Mouse (Mus musculus) lung, postnatal 0 days (tissue): ENCODE measurements around the gene Nup214. TPM values are rescaled to one million over a fixed set of nuclear protein-coding genes. Genes with fewer than 3 reads are reported as not detected.

Source experiments
- ATAC-seq: fragments of 200-750 bp; cut with Nextera tagmentation; 2 replicates; pipeline ENCODE4 v1.8.0; 2017; ENCODE audit warnings: moderate library complexity
- DNase-seq: peaks from one replicate; pipeline ENCODE4 v3.0.0-alpha.2; 2016; ENCODE audit warnings: low spot score
- H3K27ac ChIP-seq: fragments of 300-500 bp; sonication (generic); 2 replicates; pipeline ENCODE4 v1.5.1; 2014; ENCODE audit warnings: antibody characterized with exemption, mild to moderate bottlenecking, low read length, mixed read lengths
- H3K27me3 ChIP-seq: fragments of 300-500 bp; sonication (generic); replicated peaks from 2 replicates; pipeline ENCODE4 v1.6.1; 2014; ENCODE audit warnings: low read length, mixed read lengths; ENCODE audit not compliant: insufficient read depth
- H3K36me3 ChIP-seq: fragments of 300-500 bp; sonication (generic); 2 replicates; pipeline ENCODE4 v1.6.1; 2014; ENCODE audit warnings: low read length, mixed read lengths; ENCODE audit not compliant: insufficient read depth
- H3K4me1 ChIP-seq: fragments of 300-500 bp; sonication (generic); 2 replicates; pipeline ENCODE4 v1.6.1; 2014; ENCODE audit warnings: antibody characterized with exemption, low read depth, low read length, mixed read lengths; ENCODE audit not compliant: insufficient read depth
- H3K4me2 ChIP-seq: fragments of 300-500 bp; sonication (generic); replicated peaks from 2 replicates; pipeline ENCODE4 v1.6.1; 2014; ENCODE audit warnings: low read depth, mild to moderate bottlenecking, low read length, moderate library complexity, mixed read lengths
- H3K4me3 ChIP-seq: fragments of 300-500 bp; sonication (generic); 2 replicates; pipeline ENCODE4 v1.5.1; 2014; ENCODE audit warnings: low read depth, low read length
- H3K9ac ChIP-seq: fragments of 300-500 bp; sonication (generic); replicated peaks from 2 replicates; pipeline ENCODE4 v1.6.1; 2014; ENCODE audit warnings: low read depth, mild to moderate bottlenecking
- H3K9me3 ChIP-seq: fragments of 300-500 bp; sonication (generic); 2 replicates; pipeline ENCODE4 v1.6.1; 2016; ENCODE audit warnings: low read length, mixed read lengths
- CTCF ChIP-seq: IDR thresholded peaks from 2 replicates; pipeline ENCODE4 v1.5.1; 2016; ENCODE audit warnings: antibody characterized with exemption, mild to moderate bottlenecking
- EP300 ChIP-seq: IDR thresholded peaks from 2 replicates; pipeline ENCODE4 v1.6.1; 2016; ENCODE audit warnings: antibody characterized with exemption, mild to moderate bottlenecking, control low read depth
- WGBS: fragments of 180-500 bp; shearing (Covaris S2); extraction: QIAGEN DNeasy Blood & Tissue Kit; methylation state at CpG from one replicate; pipeline ENCODE4 v1.1.7; 2014; 5-methylcytosine and 5-hydroxymethylcytosine counted together
- polyA plus RNA-seq: library from polyadenylated mRNA; unstranded; fragments of >200 nt; fragmentation: Nextera tagmentation; extraction: Ambion mirVana; gene quantifications from 2 replicates; pipeline ENCODE4 v1.2.1, GENCODE M21; 2015

The Nup214 gene
- 57.1 and 65.6 TPM in 2 replicates for polyA plus RNA-seq

DNA sequence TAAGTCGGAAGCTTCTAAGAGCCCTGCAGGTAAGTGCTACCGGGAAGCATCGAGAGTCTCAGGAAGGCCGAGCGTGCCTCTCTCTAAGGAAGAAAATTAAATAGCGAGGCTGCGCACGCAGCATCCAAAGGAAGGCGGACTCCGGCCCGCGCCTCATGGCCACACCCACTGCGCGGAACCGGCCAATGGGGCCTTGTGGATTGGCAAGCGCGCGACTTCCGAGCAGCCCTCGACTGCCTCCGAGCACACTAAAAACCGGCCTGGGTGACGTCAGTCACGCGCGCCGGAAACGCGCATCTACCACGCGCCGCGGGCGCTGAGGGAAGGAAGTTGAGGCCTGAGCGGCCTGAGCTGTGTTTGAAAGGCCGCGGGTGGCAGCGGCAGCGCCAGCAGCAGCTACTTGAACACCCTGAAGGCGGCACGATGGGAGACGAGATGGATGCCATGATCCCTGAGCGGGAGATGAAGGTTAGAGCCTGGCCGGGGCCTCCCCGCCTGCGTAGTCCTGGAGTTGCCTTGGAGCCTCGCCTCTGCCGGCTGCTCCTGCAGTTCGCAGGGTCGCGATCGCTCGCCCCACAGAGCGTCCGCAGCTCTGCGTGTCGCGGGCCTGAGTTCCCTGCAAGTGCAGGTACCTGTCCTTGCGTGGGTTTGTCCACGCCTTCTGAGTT lies at the start of gene Nup214:
TSS of gene Nup214 (plus strand) at position 296 of the 668 bp plus-strand sequence.
- peak; percentile 100 for ATAC-seq
- Histone ChIP-seq H3K4me3 (peak within 1 kb of the TSS; percentile 89), H3K27me3 (no peaks in the 10 kb centered on the region), H3K9me3 (no peaks in the 10 kb centered on the region), H3K36me3 (peaks cover 8% of the 10 kb centered on the region; the same call in 1 of the 2 replicates), H3K4me2 (peak within 1 kb of the TSS; percentile 94), H3K27ac (peak within 1 kb of the TSS; percentile 81), H3K4me1 (peaks cover 7% of the 10 kb centered on the region), H3K9ac (peak within 1 kb of the TSS; percentile 99)
- WGBS = under 1% methylated on average over 58 of the region's 60 CpGs
- TF ChIP-seq CTCF (no peak), EP300 (no peak)
- peak; percentile 99 for DNase-seq

DNA sequence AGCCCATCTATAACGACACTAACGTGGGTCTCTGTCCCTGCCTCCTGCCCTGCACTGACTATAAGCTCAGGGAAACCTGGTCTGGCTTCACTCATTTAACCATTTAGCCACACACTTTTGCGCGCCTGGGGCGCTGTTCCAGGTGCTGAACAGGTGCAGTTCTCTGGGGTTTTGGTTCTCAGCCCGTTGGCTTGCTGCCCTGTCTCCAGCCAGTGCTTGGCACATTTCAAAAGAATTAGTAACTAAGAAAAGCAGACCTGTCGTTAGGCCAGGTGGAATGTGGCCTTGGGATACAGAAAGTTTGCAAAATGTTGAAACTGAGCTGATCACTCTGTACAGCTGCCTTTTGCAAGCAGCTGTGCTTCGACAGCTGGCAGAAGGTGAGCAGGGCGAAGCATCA lies 49.4 kb upstream of the Nup214 start:
- H3K36me3 ChIP-seq = no peaks in the 10 kb centered on the region
- TF ChIP-seq CTCF = no peak
- TF ChIP-seq EP300 = no peak
- ATAC-seq (no peak; the same call in 1 of the 2 replicates), DNase-seq (peak; percentile 52)
- no peak overlapping the region for H3K27ac ChIP-seq
- H3K4me2 ChIP-seq = no peak overlapping the region
- no peak overlapping the region for H3K4me3 ChIP-seq
- H3K27me3 ChIP-seq = no peaks in the 10 kb centered on the region
- no peaks in the 10 kb centered on the region for H3K4me1 ChIP-seq
- WGBS = 31% methylated on average over 9 of the region's 9 CpGs
- no peaks in the 10 kb centered on the region for H3K9me3 ChIP-seq
- no peak overlapping the region for H3K9ac ChIP-seq

DNA sequence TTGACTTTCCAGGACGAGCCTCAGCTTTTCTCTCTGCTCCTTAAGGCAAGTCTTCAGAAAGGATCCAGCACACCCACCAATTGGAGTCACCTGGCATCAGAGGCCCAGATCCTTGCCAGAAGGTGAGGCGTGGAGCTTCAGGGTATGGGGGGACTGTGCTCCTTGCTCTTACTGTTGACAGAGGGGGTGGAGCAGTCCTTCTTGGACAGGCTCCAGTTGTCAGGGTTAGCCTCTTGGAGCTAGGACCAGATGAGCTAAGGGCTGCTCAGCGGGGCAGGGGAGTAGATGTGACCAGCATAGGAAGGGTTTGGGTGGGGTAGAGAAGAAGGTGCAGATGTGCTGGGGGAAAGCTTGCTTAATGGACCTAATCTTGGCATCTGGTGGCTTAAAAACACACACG lies 48.3 kb upstream of the Nup214 start:
- no peaks in the 10 kb centered on the region for H3K27me3 ChIP-seq
- H3K36me3 ChIP-seq = no peaks in the 10 kb centered on the region
- no peaks in the 10 kb centered on the region for H3K4me1 ChIP-seq
- no peak overlapping the region for H3K27ac ChIP-seq
- no peak overlapping the region for H3K4me2 ChIP-seq
- H3K9me3 ChIP-seq = no peaks in the 10 kb centered on the region
- DNase-seq = no peak
- no peak for ATAC-seq
- TF ChIP-seq EP300 (no peak), CTCF (no peak)
- no peak overlapping the region for H3K4me3 ChIP-seq
- H3K9ac ChIP-seq = no peak overlapping the region
- 36% methylated on average over 4 of the region's 4 CpGs for WGBS

DNA sequence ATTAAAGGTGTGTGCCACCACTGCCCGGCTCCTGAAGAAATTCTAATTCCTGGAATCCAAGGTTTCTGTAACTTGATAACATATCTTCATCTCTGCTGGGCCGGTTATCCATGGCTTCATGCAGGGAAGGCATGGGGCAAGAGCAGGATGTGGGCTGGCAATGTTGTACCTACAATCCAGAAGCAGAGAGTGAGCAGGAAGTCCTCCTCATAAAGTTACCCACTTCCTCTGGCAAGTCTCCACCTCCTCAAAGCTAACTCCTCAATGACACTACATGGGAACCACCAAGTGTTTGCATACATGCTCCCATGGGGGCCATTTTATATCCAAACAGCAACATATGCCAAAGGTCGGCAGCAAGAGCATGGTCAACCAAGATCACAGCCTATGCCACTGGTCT lies 44.6 kb upstream of the Nup214 start:
- no peaks in the 10 kb centered on the region for H3K27me3 ChIP-seq
- no peaks in the 10 kb centered on the region for H3K36me3 ChIP-seq
- H3K27ac ChIP-seq = no peak overlapping the region
- H3K9me3 ChIP-seq = no peaks in the 10 kb centered on the region
- 79% methylated on average over 3 of the region's 3 CpGs for WGBS
- no peak overlapping the region for H3K9ac ChIP-seq
- no peak overlapping the region for H3K4me2 ChIP-seq
- TF ChIP-seq CTCF (no peak), EP300 (no peak)
- no peak overlapping the region for H3K4me3 ChIP-seq
- H3K4me1 ChIP-seq = no peaks in the 10 kb centered on the region
- ATAC-seq (no peak), DNase-seq (no peak)

DNA sequence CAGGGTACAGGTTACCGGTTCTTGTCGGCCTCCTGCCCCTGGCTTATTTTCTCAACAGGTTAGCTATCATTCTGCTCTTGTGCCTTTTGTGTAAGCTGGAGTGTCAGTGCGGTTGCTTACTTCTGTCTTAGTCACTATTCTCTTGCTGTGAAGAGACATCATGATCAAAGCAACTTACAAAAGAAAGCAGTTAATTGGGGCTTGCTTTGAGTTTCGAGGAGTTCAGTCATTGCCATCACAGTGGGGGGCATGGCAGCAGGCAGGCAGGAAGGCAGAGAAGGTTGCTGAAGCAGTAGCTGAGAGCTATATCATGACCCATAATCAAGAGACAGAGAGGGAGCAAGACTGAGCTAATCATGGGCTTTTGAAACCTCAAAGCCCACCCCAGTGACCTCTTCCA lies 39.7 kb upstream of the Nup214 start:
- Histone ChIP-seq H3K4me2 (no peak overlapping the region), H3K4me1 (no peaks in the 10 kb centered on the region), H3K9ac (no peak overlapping the region), H3K27ac (no peak overlapping the region), H3K9me3 (no peaks in the 10 kb centered on the region), H3K4me3 (no peak overlapping the region), H3K27me3 (no peaks in the 10 kb centered on the region), H3K36me3 (no peaks in the 10 kb centered on the region)
- no peak for ATAC-seq
- WGBS = 47% methylated on average over 4 of the region's 4 CpGs
- TF ChIP-seq EP300 (no peak), CTCF (no peak)
- no peak for DNase-seq

DNA sequence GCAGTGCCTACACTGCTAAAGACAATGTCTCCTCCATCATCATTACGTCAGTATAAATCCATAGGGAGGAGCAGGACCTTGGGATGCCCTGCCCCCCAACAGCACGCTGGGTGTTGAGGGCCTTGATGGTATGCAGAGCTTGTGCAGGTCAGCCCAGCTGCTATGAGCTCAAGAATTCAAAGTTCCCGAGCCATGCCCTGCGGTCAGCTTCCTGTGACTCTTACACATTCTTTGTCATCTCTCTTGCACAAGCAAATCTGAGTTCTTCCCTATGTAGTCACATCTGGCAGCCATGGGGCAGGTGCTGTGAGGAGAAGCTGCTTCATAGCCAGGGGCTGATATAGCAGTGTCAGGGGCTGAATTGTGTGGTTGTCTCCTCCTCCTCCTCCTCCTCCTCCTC lies 39.2 kb upstream of the Nup214 start:
- no peak for DNase-seq
- 21% methylated on average over 4 of the region's 4 CpGs for WGBS
- Histone ChIP-seq H3K27ac (no peak overlapping the region), H3K36me3 (no peaks in the 10 kb centered on the region), H3K4me3 (no peak overlapping the region), H3K4me2 (no peak overlapping the region), H3K9me3 (no peaks in the 10 kb centered on the region), H3K9ac (no peak overlapping the region), H3K4me1 (no peaks in the 10 kb centered on the region), H3K27me3 (no peaks in the 10 kb centered on the region)
- ATAC-seq = peak; percentile 19
- TF ChIP-seq EP300 (no peak), CTCF (no peak)

DNA sequence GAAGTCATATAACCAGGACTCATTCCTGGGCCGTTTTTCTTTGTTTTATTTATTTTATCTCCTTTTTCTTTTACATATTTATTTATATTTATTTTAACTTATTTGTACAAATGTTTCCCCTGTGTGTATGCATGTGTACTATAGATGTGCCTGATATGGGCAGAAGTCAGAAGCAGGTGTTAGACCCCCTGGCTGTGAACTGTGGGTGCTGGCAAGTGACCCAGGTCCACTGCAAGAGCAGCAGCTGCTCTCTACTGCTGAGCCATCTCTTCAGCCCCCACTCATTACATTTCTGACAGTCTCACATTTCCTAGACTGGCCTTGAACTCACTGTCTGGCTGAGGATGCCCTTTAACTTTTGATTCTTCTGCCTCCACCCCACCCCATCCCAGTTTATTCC lies 35.9 kb upstream of the Nup214 start:
- Histone ChIP-seq H3K27me3 (no peaks in the 10 kb centered on the region), H3K4me2 (no peak overlapping the region), H3K27ac (no peak overlapping the region), H3K9me3 (no peaks in the 10 kb centered on the region), H3K4me3 (no peak overlapping the region), H3K36me3 (no peaks in the 10 kb centered on the region), H3K9ac (no peak overlapping the region), H3K4me1 (no peaks in the 10 kb centered on the region)
- DNase-seq (no peak), ATAC-seq (no peak)
- WGBS = 43% methylated on average over 1 of the region's 1 CpGs
- TF ChIP-seq EP300 = no peak
- no peak for TF ChIP-seq CTCF
